Mouse (Mus musculus) urinary bladder, postnatal 10 days (tissue): Measurements from ENCODE around the gene Gramd1b.

Source experiments
- DNase-seq: peaks from one replicate; pipeline ENCODE4 v3.0.0; 2022; ENCODE audit warnings: low spot score

The Gramd1b gene

DNA sequence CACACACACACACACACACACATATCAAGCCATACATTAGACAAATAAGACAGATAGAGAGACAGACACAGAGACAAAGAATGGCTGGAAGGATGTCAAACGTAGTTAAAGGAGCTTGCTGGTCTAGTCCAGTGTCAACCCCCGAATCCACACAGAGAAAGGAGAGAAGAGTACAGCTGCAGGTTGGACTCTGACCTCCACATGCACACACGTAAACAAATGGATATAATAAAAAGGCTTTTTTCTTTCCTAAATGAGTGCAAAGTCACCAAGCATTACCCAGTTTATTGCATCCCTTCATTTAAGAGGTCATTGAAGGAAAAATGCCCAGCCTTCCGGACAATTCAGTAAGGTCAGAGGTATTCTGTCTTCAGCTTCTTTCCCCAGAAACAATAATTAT is 161.0 kb downstream of the Gramd1b start:
- no peak for DNase-seq

DNA sequence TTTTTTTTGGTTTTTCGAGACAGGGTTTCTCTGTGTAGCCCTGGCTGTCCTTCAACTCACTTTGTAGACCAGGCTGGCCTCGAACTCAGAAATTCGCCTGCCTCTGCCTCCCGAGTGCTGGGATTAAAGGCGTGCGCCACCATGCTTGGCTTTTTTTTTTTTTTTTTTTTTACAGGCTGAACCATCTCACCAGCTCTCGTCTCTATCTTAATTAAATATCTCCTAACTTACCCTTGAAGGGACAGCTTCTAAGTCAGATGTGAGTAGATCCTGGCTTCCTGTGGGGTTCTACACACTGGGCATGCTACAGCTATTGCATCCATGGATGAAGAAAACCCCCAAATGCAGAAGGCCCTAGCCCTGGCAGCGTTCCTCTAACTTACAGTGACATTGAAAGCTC is 164.4 kb downstream of the Gramd1b start:
- DNase-seq, result no peak

DNA sequence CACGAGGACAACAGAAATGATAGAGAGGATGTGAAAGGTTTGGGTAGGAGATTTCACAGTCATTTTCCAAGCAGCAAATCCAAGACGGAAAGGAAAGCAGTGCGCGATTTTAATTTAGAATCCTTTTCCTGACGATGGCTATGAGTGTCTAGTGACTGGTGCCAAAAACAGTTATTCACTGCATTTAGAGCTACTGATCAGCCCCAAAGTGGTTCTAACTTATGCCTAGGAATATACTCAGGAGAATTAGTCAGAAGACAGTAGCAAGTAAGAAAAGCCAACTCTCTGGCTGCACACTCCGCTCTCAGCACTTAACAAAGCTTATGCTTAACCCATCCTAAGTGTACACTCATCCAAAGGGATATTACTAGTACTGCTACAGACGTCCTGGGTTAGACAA is 166.9 kb downstream of the Gramd1b start:
- no peak for DNase-seq

DNA sequence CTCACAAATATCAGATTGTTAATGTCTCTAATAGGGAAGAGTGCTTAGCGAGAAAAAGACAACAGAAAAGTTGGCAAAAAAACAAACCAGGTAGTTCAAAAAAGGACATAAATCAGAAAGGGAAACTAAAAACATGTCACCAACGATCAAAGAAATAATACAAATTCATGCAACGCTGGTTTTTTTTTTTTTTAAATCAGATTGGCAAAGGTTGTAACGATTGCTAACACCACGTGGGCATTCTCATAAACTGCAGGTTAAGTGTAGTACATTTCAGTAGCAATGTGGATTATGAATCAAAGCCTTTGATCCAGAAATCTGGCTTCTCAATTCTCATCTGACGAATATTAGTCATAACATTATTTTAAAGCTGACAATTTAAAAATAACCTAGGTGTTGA is 169.2 kb downstream of the Gramd1b start:
- no peak for DNase-seq

DNA sequence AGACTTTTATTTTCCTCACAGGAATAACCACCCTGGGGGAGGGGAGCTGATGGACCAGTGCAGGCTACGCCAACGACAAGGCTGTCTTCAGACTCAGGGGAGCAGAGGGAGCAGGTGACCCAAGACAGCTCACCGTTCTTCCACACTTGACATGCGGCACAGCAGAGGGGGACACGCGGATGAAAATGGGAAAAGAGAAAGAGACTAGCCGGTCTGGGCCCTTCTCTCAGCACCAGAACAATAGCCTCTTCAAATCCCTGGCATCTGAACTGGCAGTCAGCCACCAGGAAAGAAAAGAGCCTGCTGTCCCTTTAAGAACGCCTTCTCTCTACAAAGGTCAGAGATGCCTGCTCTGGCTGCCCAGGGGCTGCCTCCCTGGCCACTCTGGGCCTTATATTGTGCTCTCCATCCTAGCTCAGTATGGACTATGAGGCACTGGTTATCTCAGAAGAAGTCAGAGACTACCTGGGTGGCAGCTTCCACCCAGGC is 172.7 kb downstream of the Gramd1b start:
- DNase-seq, result no peak

DNA sequence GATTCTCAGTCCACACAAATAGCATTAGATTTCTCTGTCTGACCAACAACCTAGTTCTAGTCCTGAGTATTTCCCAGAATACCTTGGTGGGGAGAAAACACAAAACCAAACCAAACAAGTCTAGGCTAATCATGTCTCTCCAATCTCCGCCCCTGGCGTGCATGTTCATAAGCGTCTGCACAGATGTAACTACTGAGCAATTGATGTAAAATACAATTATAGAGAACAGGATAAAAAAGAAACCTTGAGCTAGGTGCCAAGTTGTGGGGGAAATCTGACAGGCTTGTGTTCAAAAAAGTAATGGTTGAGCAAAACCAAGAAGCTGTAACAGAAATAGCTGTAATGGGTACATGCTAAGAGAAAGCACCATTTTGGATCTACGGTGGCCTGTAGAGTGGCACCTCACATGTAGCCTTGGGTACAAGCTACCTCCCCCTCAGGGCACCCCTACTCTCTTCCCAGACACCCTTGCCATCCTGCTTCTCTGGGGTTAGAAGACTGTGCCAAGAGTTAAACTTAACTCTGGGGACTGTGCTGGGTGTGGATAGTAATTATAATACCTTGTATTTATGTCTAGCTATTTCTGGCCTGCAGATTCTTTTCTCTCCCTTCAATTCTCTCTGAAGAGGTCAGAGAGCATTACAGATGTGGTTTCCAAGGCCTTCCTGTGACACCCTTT is 174.3 kb downstream of the Gramd1b start:
- no peak for DNase-seq

DNA sequence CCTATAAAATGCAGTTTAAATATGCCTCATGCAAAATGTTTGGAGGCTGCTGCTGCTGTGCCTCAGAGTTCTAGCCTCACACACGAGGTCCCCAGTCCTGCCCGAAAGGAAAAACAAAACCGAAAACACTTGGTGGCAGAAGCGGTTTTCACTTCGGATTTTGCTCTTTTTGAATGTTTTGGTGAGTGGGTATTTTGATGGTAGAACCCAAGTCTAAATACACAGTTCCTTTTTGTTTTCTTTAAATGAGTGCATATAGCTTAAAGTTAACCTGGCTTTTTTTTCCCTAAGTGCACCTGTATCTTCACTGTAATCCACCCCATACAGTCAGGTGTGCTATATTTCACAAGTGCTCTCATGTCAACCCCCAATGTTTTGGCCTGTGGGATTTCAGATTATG is 174.8 kb downstream of the Gramd1b start:
- DNase-seq, result no peak

DNA sequence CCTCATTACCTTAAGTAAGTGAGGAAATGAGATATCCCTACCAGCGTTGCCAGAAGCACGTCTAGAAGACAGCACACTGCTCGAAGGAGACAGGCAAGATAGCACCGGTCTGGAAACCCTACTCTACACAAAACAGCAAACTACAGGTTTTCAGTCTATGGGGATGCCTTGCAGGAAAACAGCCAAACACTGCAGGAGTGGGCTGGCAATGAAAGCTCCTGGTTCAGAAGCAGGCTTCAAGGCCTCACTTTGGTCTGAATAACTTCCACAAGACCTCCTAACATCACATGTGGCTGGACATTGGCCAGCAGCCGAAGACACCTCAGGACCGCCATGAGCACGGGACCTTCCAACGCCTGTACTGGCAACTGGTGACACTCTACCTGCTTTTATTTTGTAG is 175.8 kb downstream of the Gramd1b start:
- no peak for DNase-seq

DNA sequence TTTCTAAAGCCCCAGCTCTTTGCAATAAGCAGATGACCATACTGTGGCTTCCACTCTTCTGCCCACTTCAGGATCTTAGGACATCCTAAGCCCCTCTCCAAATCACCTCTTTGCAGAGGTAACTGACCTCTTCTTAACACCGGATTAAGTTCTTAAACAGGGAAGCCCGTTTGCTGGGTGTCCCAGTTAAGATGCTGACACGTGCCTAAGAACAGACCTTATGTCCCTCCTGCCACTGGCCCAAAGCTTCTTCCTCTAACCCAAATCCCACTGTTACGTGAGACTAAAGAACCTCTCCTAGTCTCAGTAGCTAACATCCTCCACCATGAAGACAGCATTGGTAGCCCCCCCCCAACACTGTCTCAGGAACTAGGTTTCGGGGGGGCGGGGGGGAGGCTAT is 177.6 kb downstream of the Gramd1b start:
- DNase-seq, result no peak

DNA sequence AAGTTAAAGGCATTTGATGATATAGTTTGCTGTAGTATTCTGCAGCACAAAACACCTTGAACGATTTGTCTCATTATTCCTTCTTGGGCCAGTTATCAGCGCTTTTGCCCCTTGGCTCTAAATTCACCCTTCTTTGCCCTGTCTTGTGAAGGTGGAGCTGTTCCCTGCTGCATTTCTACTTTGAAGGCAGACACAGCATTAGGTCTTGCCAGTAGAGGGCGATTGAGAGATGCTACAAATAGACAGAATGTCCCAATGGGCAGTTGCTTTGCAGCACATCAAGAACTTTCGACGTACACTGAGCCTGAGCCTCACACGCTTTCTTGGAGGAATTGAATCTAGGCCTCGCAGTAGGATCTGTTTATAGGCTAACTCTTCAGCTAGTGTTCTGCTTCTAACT is 180.5 kb downstream of the Gramd1b start:
- DNase-seq, result no peak

DNA sequence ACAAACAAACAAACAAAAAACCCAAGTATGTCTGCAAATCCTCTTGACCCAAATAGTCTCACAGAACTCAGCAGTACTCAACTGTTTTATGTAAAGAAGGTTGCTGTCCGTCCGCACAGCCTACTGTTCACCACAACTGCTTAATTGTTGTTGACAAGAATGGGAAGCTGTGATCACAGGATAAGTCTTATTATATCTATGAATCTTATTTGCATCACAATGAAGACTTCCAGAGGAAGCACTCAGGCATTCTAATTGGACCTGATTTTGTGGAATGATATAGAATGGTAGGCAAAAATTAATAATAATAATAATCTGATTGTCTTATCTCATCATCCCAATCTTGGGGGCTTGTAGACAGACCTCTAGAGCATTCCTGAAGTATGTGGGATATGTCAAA is 181.1 kb downstream of the Gramd1b start:
- no peak for DNase-seq

DNA sequence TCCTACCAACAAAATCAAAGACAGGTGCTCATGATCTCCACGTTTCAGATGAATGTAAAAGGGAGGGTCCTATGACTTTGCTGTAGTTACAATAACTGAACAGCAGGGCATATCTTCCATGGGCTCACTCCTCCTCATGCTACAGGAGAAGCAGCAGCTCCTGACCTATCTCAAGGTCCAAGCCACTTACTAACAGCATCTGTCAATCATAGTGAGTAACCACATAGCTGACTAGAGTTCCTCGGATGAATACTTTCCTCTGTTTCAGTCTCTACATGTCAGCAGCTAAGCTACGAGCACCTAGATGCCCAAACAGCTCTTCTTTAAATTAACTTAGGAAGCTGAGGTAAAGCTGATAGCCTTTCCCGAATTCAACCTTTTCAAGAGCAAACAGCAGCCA is 181.6 kb downstream of the Gramd1b start:
- no peak for DNase-seq

DNA sequence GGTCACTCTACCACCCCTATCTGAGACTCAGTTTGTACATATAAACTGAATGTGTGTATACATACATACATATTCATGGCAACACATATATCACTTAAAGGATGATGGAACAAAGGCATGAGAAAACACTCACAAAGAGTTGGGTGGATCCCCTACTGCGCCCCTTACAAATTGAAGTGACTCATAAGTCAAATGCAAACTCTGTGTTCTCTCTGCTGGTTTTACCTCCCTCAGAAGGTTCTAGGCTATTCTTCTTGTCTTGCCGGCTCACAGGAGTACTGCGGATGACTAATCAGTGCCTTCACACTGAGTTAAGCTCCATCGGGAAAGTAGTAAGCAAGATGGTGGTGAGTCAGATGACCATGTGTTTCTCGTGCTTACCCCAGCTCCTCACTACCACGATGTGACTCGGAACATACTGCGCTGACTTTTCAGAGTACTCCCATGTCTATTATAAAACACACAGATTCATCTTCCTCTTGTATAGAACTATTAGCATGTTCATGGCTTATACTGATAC is 182.4 kb downstream of the Gramd1b start:
- DNase-seq, result no peak

DNA sequence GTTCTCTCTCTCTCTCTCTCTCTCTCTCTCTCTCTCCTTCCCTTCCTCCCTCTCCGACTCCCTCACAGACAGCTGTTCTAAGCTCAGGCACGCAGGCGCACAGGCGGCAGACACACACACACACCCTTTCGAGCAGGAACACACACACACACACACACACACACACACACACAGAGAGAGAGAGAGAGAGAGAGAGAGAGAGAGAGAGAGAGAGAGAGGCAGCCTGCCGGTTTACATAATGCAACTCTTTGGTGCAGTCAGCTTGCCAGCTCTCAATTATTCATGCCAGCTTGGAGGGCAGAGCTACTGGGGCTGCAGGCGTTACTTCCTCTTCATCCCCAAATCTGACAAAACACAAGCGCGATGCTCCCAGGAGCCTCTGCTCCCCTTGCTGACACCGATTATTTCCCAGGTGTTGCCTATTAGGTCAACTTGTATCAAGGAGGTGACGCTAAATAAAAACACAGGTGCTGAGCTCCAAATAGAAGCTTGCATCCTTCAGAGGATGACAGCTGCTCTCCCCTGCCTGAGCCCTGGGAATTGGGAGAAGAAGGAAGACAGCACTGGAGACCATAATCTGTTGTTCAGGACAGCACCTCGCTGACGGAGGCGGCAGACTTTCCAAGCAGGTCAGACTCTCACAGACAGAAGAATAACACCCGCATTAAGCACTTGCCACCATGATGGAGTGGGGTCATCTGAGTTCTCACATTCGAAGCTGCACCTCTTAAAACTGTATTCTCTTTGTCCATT is 184.8 kb downstream of the Gramd1b start:
- no peak for DNase-seq

DNA sequence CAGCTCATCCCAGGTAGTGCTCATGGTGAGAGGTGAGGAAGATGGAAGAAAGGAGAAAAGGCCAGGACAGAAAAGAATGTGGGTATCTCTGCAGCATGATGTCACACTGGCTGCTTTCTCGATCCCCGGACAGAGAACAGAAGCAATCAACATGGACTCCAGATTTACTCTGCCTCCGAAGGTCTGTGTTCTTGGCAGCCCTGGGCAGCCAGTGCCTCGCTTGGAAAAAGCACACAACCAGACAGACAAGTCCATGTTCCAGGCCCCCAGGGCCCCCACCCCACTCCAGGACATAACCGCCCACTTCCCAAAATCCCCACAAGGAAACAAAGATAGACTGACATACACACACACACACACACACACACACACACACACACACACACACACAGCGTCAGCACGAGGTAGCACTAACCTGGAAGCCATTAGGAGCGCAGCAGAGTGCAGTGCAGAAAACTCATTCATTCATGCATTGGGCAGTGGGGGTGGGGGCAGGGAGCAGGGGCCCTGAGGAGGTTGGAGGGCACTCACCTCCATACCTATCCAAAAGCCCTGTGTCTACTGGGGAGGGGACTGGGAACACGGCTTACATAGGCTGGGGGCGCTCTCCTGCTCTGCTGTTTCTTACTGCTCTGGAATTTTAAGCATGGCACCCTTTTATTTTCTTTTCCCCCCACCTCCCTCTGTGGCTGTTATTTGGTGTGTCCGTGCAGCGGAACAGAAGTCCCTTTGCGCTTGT is 185.5 kb downstream of the Gramd1b start:
- no peak for DNase-seq

DNA sequence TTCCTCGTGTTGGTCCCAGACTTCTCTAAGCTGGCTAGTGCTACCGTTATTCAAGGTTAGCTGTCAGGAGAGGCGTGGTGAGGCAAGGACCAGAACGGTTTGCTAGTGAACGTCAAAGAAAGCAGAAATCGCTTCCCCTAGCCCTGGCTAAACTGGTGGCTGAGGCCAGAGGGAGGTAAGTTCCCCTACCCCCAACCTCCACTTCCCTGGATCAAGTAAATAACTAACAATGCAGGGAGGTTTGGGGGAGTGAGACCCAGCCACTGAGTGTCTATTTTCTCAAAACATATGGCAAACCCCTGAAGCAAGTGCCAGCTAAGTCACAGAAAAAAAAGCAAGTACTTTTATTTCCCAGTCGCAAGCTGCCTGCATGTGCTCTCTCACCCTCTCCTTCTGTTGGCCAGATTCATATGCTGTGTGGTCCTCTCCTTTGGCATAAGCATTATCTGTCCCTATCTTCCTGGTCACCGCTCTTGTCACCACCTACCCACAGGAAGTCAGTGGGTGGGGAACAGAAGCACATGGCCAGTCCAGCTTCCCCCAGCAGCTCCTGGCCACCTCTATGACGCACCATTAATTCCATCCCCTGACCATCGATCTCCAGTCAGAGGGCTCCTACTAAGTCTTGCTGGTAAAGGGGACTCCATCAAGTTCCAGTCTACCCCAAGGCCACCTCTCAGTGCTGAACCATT is 186.2 kb downstream of the Gramd1b start:
- DNase-seq, result no peak

DNA sequence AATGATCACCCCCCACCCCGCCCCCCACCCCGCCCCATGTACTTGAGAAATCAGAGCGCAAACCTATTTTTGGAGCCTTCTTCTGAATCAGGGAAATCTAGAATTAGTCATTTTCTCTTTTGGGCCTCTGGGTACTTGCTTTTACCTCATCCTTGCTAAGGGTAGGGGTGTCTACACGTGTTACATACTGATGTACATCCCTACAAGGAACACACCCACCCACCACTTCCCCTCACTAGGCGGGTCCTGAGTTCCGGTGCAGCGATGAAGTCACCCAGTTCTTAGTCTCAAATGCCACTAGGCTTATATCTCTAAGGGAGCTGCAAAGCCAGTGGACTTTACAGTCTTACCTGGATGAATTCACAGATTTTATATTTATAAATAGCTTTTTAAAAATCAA is 187.4 kb downstream of the Gramd1b start:
- DNase-seq, result no peak

DNA sequence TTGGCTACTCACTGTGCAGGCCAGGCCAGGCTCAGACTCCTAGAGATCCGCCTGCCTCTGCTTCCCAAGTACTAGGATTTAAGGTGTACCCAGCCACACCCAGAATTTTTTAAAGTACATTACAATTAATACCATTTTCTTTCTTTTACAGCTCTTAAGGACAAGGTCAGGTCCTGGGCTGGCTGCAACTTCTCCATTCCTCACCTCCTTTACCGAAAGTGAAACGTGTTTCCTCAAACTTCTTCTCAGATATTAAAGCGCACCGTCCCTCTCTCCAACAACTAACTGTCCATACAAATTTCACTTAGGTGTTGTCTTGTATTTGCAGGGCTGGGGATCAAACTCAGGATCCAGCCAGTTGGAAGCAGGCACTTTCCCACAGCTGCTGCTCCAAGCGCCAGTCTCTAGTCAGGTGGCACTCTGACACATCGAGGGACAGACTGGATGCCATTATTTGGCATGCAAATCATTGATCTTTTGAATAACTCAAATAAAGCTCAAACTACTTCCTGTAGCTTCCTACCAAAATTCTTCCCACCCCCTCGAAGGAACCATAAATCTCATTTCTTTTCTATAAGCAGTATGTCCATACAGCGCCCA is 188.0 kb downstream of the Gramd1b start:
- DNase-seq, result no peak

DNA sequence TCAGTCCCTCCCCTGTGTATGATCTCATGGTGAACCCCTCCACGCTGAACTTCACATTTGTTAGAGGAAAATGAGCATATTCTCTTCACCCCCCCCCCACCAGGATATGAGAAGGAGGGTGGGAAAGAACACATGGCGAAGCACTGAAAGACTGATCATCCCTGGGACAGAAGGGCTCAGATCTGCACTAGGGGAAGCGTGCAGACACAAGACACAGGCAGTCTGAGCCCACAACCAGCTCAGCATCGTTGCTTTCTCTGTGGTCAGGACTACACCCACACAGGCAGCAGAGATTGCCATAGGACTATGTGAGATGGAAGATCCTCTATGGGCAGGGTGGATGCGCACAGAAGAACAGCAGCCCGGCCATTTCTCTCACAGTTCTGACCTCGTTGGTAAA is 189.1 kb downstream of the Gramd1b start:
- DNase-seq, result no peak

DNA sequence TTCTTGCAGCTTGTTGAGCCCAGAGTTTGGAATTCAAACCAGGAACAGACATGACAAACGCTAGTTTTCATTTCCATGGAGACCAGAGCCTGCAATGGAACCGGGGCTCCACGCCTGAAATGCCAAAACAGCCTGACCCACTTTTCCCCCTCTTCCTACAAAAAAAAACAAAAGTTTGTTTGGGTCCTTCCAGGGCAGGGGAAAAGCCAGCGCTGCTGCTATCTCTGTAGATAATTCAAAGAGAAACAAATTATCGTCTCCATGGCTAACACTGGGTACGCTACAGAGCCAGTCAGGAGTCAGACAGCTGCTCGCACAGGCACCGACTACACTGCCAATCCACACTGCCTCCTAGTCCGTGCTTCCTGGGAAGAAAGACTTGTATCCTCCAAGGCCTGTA is 191.6 kb downstream of the Gramd1b start:
- no peak for DNase-seq

DNA sequence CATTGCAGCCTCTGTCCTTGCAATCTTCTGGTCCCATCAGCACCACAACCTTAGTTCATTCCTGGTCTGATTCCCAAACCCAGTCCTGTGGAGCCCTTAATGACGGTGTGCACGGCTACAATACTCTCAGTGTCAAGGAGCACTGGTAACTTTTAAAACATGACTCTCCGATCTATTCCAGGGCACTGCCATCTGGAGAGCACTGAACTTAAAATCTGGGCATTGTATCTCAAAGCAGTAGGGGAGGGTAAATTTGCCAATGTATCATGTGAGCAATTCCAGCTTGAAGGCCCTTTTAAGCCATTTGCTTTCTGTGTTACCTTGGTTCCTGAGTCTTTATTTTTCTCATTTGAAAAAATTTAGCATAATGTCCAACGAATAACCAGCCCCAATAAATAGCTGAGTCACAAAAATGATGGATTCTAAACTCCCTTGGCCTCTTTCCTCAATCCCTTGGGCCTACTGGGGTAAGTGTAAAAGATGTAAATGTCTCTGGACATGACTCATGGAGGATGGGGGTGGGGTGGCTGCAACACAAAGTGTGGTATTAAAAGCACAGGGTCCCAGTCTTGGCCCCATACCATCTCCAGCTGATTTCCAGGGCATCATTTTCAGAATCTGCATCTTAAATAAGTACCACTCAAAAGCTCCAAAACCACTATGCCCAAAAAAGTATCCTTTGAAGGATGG is 193.9 kb downstream of the Gramd1b start:
- no peak for DNase-seq
